Mouse (Mus musculus): ENCODE measurements around the gene Dhx34.
A peak's percentile ranks its signal among the peaks of the same experiment; 100 is the strongest.
"Not testable (repeated sequence)": the region's sequence is repeated elsewhere in the genome, so short reads cannot be mapped to it uniquely, and the experiment has no call there.

The Dhx34 gene

GRCm38 (mm10) chr7:16221582-16222272 lies at the start of gene Dhx34:
Dhx34 (minus strand) TSS chr7:16222037.
- peak; percentile 91 to 97 for DNase-seq (ENCODE audit: low spot score in 2 of 2)

GRCm38 (mm10) chr7:16271139-16271538 lies 49.3 kb upstream of the Dhx34 start:
- DNase-seq (ENCODE audit: low spot score in 2 of 2): no peak

- DNase-seq (ENCODE audit: low spot score in 2 of 2): not testable (repeated sequence)
These were observed 44.8 kb upstream of the Dhx34 start for GRCm38 (mm10) chr7:16266593-16266992.

- DNase-seq (ENCODE audit: low spot score in 2 of 2): no peak
These were observed 44.0 kb upstream of the Dhx34 start for GRCm38 (mm10) chr7:16265856-16266255.

- no peak for DNase-seq (ENCODE audit: low spot score in 2 of 2)
These were observed 42.0 kb upstream of the Dhx34 start for GRCm38 (mm10) chr7:16263843-16264242.

- peak; percentile 70 to 90 for DNase-seq (ENCODE audit: low spot score in 2 of 2)
These were observed 41.4 kb upstream of the Dhx34 start for GRCm38 (mm10) chr7:16263015-16263787.

GRCm38 (mm10) chr7:16261097-16261496 lies 39.3 kb upstream of the Dhx34 start:
- DNase-seq (ENCODE audit: low spot score in 2 of 2): no peak

GRCm38 (mm10) chr7:16259110-16259590 lies 37.3 kb upstream of the Dhx34 start, which contains the start of gene C5ar1:
C5ar1 (minus strand) TSS chr7:16259540.
- no peak for DNase-seq (ENCODE audit: low spot score in 2 of 2)

- DNase-seq (ENCODE audit: low spot score in 2 of 2): peak in 1 of 2 experiments; percentile 15
These were observed 36.0 kb upstream of the Dhx34 start for GRCm38 (mm10) chr7:16257830-16258229.

- DNase-seq (ENCODE audit: low spot score in 2 of 2): not testable (repeated sequence)
These were observed 34.1 kb upstream of the Dhx34 start for GRCm38 (mm10) chr7:16255963-16256362.

GRCm38 (mm10) chr7:16254195-16254594 lies 32.4 kb upstream of the Dhx34 start:
- DNase-seq (ENCODE audit: low spot score in 2 of 2): no peak

- no peak for DNase-seq (ENCODE audit: low spot score in 2 of 2)
These were observed 28.9 kb upstream of the Dhx34 start for GRCm38 (mm10) chr7:16250687-16251086.

GRCm38 (mm10) chr7:16245958-16246357 lies 24.1 kb upstream of the Dhx34 start:
- DNase-seq (ENCODE audit: low spot score in 2 of 2): no peak

- DNase-seq (ENCODE audit: low spot score in 2 of 2): no peak
These were observed 22.2 kb upstream of the Dhx34 start, which contains the start of gene C5ar2 for GRCm38 (mm10) chr7:16244067-16244466. C5ar2 (minus strand) TSS chr7:16244154.

GRCm38 (mm10) chr7:16242198-16242597 lies 20.4 kb upstream of the Dhx34 start:
- DNase-seq (ENCODE audit: low spot score in 2 of 2): no peak

- DNase-seq (ENCODE audit: low spot score in 2 of 2): no peak
These were observed 19.9 kb upstream of the Dhx34 start for GRCm38 (mm10) chr7:16241787-16242186.

- DNase-seq (ENCODE audit: low spot score in 2 of 2): no peak
These were observed 19.1 kb upstream of the Dhx34 start for GRCm38 (mm10) chr7:16240978-16241303.

- no peak for DNase-seq (ENCODE audit: low spot score in 2 of 2)
These were observed 18.6 kb upstream of the Dhx34 start for GRCm38 (mm10) chr7:16240281-16240977.

GRCm38 (mm10) chr7:16239554-16239997 lies 17.7 kb upstream of the Dhx34 start:
- DNase-seq (ENCODE audit: low spot score in 2 of 2): peak; percentile 50 to 70

GRCm38 (mm10) chr7:16229869-16230268 lies 8.0 kb upstream of the Dhx34 start:
- no peak for DNase-seq (ENCODE audit: low spot score in 2 of 2)

GRCm38 (mm10) chr7:16213986-16214385 lies 7.9 kb downstream of the Dhx34 start:
- no peak for DNase-seq (ENCODE audit: low spot score in 2 of 2)

GRCm38 (mm10) chr7:16213196-16213595 lies 8.6 kb downstream of the Dhx34 start:
- DNase-seq (ENCODE audit: low spot score in 2 of 2): no peak

Measured in spleen, postnatal 10 days (tissue).